Mouse (Mus musculus): ENCODE results near the gene Timm8a2. TPM values are rescaled to one million over a fixed set of nuclear protein-coding genes. Genes with fewer than 3 reads are reported as not detected.

The Timm8a2 gene
- total RNA-seq, 2 experiments from 2014 or later, result not detected

DNA sequence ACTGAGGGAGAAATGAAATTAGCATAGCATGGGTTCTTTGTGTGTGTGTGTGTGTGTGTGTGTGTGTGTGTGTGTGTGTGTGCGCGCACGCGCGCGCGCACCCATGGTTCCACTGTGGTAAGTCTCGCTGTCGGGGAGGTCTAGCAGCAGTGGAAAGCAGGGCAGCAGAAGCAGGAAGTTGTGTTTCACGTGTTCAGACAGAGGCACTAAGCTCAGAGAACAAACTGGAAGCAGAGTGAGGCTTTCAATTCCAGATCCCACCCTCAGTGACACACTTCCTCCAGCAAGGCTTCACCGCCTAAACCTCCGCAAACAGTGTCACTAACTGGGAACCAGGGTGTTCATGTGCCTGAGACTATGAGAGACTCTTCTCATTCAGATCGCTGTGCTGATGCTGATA lies 25.0 kb upstream of the Timm8a2 start:
- ATAC-seq (replicated peaks; ENCODE audit: low FRiP score, poor library complexity, severe bottlenecking), result no peak

DNA sequence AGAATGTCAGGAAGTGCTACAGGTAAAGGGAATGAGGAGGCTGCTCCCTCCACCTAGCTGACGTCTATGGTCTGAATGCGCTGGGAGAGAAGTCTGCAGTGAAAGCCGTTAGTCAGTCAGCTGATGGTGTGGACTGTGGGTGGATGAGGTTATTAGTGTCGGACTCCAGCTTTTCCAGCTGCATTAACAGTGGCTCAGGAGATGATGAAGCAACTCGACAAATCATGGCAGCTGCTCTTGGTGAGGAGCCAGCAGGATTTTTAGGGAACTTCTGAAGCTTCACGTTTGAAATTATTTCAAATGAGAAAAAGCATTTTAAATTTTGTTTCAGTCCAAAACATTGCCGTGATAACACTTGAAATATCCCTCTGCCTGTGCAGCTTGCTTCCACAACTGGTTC lies 24.2 kb upstream of the Timm8a2 start:
- no peak for ATAC-seq (replicated peaks; ENCODE audit: low FRiP score, poor library complexity, severe bottlenecking)

DNA sequence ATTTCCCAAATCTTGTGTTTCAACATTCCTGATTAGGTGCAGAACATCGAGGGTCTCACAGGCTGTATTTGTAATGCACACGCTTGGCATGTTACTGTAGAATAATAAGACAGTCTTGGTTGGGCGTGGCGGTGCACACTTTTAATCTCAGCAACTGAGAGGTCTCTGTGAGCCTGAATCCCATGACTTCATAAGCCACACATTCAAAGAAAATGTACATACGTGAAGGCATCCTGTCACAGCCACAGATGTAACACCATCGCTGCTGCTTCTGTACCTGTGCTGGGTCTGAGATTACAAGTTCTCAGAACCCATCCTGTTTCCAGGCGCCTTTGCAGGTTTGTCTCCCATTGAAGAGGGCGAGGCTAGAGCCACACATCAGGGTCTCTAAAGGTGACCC lies 22.7 kb upstream of the Timm8a2 start:
- ATAC-seq (replicated peaks; ENCODE audit: low FRiP score, poor library complexity, severe bottlenecking), result no peak

DNA sequence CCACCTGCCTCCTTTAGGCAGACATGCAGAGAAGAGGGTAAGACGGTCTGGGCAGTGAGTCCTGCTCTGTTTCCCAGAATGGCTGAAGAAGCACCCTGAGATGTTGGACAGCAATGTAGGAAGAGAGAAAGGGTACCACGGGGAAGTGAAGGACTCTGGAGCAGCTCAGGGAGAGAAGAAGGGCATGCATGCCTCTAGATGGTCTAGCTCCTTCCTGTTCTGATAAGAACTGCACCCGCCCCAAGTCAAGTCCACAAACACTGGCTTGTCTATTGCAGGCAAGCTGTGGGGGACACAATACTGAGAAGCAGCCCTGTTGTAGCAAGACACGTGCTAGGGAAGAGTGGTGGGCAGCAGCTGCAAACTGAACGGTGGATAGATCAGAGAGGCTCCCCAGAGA lies 22.3 kb upstream of the Timm8a2 start:
- no peak for ATAC-seq (replicated peaks; ENCODE audit: low FRiP score, poor library complexity, severe bottlenecking)

DNA sequence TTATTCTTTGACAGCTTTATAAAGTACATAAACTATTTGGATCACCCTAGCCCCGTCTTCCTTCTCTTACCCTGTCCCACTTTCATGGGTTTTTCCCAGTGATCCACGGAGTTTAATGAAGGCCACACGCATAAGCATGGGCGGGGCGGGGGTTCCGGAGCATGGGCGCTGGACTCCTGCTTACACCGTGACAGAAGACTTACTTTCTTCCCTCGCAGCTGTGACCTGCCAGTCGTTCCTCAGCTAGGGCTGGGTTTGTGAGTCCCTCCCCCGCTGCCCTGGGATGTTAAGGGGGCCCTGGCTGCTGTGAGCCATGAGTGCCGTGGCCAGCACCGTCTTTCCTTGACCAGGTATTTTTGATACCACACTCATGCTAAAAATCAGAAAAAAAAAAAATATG lies 21.7 kb upstream of the Timm8a2 start:
- ATAC-seq (replicated peaks; ENCODE audit: low FRiP score, poor library complexity, severe bottlenecking), result no peak

DNA sequence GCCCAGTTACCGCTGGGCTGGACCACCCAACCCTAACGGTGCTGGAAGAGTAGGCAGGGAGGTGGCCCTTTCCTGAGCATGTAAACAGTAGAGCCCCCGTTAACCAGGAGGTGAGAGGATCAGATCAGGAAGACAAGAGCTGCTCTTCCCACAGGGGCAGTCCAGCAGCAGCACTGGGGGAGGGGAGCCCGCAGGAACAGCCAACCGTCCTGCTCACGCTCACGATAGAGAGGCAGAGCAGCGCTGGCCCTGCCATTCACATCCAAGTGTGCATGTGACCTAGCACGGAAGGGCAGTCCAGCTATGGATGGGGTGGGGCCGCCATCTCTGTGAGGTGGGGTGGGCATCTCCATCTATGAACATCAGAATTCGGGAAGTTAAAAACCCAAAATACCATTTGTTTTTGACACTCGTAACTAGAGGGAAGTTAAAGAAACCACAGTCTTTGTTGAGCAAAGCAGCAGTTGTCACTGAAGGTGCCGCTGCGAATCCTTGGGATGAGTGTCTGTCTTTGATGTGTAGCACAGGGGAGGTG lies 21.0 kb upstream of the Timm8a2 start:
- no peak for ATAC-seq (replicated peaks; ENCODE audit: low FRiP score, poor library complexity, severe bottlenecking)

DNA sequence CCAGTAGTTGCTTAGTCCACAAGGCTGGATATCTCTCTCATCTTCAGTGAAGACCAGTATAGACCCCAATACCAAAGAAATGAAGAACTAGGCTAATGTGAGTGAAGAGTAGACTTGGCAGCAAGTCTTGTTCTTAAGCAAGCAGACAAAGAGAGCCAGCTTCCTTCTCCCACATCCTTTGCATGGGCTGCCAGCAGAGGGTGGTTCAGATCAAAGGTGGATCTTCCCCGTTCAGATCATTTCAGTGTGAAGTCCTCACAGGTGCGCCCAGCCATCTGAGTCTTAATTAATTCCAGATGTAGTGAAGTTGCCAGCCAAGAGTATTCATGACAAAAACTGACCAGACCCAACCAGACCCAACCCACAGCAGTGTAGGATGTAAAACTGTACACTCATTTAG lies 16.5 kb upstream of the Timm8a2 start:
- ATAC-seq (replicated peaks; ENCODE audit: low FRiP score, poor library complexity, severe bottlenecking), result no peak

DNA sequence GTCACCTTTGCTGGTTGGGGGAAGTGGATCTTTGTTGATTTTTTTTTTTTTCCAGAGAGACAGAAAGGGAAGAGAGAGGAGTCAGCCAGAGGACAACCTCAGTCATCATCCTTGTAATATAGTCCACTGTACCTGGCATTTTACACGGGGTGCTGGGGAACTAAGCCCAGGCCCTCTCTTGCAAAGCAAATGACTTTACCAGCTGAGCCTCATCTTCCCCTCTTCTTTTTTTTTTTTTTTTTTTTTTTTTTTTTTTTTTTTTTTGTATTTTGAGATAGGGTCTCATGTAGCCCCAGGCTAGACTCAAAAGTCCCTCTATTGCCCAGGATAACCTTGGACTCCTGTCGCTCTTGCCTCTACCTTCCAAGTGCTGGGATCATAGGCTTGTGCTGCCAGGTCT lies 15.1 kb upstream of the Timm8a2 start:
- ATAC-seq (replicated peaks; ENCODE audit: low FRiP score, poor library complexity, severe bottlenecking), result no peak

DNA sequence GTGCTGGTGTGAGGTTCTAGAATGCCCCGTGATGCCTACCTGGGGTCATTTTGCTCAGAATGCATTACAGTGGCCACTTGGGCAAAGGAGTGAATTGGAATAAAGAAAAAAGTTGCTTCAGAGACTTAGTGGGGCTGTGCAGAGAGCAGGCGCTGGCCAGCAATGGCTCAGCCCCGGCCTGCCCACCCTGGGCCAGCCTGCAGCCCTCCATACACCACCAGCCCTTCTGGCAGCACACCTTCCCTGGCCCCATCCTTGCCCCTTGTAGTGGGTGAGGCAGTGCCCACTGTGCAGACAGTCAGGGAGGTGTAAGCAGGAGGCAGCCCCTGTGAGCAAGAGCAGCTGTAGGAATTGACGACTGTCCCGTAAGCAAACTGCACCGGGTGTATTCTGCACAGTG lies 13.9 kb upstream of the Timm8a2 start:
- no peak for ATAC-seq (replicated peaks; ENCODE audit: low FRiP score, poor library complexity, severe bottlenecking)

DNA sequence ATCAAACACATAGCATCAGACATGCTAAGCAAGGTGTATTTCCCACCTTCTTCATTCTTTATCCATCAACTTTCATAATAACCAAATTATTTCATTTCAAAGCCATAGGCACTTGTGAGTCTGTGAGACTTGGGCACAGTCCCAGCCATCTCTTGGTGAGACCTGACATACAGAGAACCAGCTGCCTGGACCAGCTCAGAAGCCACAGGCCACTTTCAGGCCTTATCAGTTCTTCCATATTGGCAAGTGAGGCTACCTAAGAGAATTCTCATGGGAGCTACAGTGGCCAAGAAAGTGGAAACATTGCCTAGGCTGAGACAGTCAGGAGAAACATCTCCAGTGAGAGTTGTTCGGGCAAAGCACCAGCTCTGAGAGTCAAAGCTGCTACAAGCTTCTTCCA lies 11.4 kb upstream of the Timm8a2 start:
- ATAC-seq (replicated peaks; ENCODE audit: low FRiP score, poor library complexity, severe bottlenecking), result no peak

DNA sequence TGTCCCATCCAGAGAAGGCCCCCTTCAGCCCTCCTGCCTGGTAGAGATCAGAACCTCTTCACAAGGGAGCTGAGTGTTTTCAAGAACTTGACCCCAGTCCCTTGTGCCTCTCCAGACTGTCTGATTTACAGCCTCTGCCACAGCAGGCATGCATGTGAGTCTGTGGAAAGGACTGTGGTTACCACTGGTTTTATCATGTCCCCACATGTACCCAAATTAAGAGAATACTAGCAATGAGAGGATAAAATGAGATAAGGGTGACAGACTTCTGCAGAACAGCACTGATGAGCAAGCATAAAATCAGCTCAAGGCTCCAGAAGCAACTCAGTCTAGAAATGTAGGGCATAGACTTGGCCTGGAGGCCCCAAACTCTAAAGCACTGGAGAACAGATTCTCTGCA lies 10.5 kb upstream of the Timm8a2 start:
- ATAC-seq (replicated peaks; ENCODE audit: low FRiP score, poor library complexity, severe bottlenecking), result no peak

DNA sequence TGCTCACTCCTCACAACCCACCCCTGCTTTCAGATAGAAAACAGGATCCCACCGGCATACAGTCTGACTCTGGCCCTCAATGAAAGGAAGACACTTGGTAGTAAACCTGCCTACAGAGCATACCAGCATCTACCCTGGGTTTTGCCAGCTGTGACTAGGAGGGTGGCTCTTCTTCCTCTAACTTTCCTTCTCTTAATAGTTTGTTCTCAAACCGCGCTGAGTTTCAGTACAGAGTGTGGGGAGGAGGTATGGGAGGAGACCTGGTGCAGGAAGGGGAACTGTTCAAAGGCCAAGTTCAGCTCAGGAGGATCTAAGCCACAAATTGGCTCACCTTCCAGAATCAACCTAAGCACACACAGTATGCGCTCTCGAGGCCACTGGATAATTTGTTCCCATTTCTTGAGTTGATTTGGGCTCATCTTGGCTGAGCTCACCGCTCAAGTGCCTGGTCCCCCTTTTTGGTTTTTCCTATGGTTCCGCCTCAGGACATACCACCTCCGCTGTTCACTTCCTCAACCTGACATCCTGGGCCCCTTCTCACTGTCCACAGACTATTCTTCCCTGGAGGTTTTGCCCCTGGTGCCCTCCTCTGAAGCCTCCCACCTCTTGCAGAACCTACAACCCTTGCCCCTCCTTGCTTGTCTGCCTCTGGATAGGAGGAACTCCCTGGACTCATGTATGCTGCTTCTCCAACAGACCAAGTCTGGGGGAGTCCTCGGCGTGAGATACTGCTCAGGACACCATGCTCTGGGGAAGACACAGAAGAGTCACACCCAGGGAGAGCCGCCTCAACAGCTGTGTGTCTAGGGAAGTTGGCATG lies 5.3 kb upstream of the Timm8a2 start:
- 0 out of 2 replicates have a peak, but pooled peaks have one; percentile 36 for ATAC-seq (replicated peaks; ENCODE audit: low FRiP score, poor library complexity, severe bottlenecking)

DNA sequence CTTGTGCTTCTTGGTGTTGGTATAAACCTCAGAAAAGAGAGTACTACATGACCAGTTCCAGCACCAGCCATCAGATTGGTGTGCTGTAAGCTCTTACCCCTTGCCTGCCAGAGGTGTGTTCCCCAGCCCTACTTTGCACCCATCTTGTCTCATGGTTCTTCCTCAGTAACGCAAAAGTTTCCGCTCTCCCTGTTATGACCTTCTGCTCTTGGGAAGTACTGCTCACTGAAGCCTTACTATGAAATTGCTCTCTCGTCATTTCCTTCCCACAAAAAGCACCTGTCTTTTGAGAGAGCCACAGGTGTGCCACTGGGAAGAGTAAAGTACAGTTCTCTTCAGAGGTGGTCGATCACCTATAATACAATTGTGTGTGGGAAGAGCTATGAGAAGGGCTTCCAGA lies 4.6 kb upstream of the Timm8a2 start:
- no peak for ATAC-seq (replicated peaks; ENCODE audit: low FRiP score, poor library complexity, severe bottlenecking)

DNA sequence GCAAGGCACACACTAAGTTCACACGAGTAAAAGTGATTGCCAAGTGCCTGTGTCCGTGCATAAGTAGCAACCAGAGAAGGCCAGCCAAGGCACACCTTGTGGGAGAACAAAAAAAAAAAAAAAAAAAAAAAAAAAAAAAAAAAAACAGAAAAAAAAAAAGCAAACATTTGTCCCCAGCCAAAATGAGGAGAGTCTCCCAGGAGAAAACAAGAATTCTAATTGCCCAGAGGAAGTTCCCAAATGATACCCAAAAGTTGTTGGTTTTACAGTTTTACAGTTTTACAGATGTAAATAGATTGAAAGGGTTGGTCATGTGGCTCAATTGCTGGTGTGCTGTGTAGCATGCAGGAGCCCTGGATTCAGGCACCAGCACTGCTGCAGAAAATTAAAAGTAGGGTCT lies 2.4 kb upstream of the Timm8a2 start:
- no peak for ATAC-seq (replicated peaks; ENCODE audit: low FRiP score, poor library complexity, severe bottlenecking)

DNA sequence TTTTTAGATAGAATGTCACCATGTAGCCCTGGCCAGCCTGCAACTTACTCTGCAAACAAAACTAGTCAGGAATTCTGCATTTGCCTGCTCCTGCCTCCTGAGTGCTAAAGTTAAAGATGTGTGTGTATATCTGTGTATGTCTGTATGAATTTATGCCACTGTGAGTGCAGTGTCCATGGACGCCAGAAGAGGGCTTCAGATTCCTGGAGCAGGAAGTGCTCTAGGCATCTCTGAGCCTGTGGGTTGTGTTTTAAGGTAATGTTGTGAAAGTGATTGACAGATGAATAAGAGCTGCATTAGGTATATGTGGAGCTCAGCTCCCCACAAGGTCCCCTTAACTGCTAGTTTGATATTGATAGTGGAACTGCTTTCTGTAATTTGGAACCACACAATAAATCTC lies 707 bp downstream of the Timm8a2 start:
- ATAC-seq (replicated peaks; ENCODE audit: low FRiP score, poor library complexity, severe bottlenecking), result no peak

DNA sequence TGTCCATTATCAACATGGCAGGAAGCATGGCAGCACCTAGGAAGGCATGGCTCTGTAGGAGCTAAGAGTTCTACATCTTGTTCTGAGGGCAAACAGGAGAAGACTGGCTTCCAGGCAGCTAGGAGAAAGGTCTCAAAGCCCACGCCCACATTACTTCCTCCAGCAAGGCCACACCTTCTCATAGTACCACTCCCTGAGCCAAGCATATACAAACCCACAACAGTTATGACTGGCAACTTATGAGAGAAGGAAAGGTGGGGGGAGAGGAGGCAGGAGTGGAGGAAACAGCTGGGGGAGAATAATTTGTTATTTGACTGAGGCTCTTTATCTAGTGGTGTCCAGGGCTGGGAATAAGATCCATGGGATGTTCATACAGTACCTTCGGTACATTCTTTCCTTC lies 1.4 kb downstream of the Timm8a2 start:
- ATAC-seq (replicated peaks; ENCODE audit: low FRiP score, poor library complexity, severe bottlenecking), result no peak

DNA sequence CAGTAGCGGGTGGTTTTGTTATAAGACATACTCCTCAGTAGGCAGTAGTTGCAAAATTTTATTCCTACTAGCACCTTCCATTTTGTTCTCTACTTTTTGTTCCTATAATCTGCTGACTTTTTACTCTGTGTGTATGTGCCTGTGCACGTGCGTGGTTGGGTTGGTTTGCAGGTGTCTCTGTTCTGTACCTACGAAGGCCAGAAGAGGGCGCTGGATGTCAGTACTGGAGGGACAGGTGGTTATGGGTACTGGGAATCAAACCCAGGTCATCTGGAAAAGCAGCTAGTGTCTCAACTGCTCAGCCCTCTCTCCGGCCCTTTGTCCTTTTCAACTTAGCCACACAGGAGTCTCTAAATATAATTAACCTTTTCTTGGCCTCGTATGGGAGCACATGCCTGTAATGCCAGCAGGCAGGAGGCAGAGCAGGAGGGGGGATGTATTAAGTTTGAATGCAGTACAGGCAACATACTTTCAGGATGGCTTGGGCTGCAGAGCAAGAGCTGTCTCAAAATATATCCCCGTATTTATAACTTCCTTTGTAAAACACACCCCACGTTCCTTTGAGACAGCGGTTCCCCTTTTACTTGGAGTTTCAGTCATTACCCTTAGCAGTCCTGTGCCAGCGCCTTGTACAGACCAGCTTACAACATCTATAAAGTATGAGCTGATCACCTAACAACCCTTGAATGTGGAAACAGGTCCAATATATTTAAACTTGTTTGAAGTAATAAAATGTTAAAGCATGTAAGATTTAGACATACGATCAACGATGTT lies 4.6 kb downstream of the Timm8a2 start:
- no peak for ATAC-seq (replicated peaks; ENCODE audit: low FRiP score, poor library complexity, severe bottlenecking)

DNA sequence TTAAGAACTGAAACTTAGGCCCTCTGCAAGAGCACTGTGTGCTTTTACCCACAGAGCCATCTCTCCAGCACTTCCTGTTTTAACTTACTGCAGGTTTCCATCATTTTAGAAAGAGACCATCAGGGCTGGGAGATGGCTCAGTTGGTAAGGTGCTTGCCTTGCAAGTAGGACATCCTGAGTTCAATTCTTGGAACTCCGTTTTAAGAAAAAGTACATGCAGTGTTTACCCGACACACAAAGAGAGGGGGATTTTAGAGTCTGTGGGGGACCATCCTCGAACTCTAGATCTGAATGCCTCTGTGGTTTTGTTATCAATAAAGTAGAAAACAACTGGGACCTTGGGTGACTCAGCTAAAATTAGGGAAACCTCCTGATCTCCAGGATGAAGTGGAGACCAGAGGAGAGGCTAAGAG lies 6.9 kb downstream of the Timm8a2 start:
- no peak for ATAC-seq (replicated peaks; ENCODE audit: low FRiP score, poor library complexity, severe bottlenecking)

DNA sequence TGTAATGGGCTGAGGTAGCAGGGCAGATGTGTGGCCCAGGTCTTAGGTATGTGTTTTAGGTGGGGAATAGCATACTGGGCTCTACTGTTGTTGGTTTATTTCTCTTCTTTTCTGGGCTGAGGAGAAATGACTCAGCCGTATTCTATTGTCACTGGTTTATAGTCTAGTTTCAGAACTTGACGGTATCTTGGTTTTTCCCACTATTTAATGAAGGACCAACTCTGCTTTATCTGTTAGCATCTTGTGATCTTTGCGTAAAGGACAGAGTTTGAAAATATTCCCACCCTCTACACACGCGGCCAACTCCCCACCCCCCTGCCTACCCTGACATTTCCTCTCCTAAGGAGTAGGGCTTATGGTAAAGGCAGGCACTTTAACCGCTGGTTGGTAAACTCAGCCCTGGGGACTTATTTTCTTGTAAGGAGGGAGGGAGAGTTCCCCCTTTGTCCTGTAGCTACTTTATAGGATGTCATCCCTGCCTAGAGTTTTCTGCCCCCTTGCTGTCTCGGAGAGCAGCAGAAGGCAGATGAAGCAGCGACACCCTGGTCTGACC lies 7.7 kb downstream of the Timm8a2 start:
- ATAC-seq (replicated peaks; ENCODE audit: low FRiP score, poor library complexity, severe bottlenecking), result no peak

DNA sequence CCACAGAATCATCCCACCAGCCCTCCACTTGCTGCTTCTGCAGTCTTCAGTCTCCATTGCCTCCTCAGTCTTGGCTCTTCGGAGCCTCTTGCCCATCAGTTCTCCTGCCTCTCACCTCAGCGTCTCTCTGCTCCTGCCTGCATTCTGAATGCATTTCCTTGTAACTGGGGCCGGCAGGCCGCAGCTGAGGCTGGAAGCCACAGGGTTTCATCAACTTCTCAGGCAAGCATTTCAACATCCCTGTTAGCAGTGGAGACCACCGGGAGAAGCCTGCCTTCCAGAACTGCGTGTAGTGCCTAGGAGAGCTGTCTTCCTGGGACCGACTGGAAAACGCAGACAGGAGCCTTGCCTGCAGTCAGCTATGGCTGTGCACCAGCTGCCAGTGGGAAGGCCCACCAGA lies 13.3 kb downstream of the Timm8a2 start:
- ATAC-seq (replicated peaks; ENCODE audit: low FRiP score, poor library complexity, severe bottlenecking), result no peak

DNA sequence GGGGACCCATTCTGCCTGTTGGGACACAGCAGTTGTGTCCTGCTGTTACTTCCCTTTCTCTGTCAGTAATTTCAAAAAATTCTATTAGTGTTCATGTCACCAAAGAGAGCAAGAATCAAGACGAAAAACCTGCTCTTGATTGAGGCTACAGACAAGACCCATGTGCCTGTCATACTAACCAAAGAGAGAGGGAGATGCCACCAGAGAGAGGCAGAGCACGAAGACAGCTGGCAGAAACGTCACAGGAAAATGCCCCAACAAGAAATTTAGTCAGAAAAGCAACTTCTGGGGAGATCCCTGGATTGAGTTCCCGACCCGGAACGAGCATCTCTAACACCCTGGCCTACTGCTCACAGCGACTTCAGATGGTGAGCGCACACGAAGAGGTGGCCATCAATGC lies 14.3 kb downstream of the Timm8a2 start:
- no peak for ATAC-seq (replicated peaks; ENCODE audit: low FRiP score, poor library complexity, severe bottlenecking)
